Mouse (Mus musculus) C2C12 (cell line): ENCODE results near the gene Olfr229.
"Not testable (repeated sequence)": the region's sequence is repeated elsewhere in the genome, so short reads cannot be mapped to it uniquely, and the experiment has no call there.

Source experiments
- CTCF ChIP-seq: IDR thresholded peaks from one replicate; pipeline ENCODE4 v1.5.1; 2011; ENCODE audit not compliant: control insufficient read depth, insufficient read depth, insufficient read length
- MYOD1 ChIP-seq: IDR thresholded peaks from one replicate; pipeline ENCODE4 v1.6.1; 2011; ENCODE audit warnings: low read depth; ENCODE audit not compliant: control insufficient read depth, insufficient read length
- MYOG ChIP-seq: IDR thresholded peaks from one replicate; pipeline ENCODE4 v1.6.1; 2011; ENCODE audit not compliant: control insufficient read depth, insufficient read length; ENCODE audit errors: extremely low read depth

DNA sequence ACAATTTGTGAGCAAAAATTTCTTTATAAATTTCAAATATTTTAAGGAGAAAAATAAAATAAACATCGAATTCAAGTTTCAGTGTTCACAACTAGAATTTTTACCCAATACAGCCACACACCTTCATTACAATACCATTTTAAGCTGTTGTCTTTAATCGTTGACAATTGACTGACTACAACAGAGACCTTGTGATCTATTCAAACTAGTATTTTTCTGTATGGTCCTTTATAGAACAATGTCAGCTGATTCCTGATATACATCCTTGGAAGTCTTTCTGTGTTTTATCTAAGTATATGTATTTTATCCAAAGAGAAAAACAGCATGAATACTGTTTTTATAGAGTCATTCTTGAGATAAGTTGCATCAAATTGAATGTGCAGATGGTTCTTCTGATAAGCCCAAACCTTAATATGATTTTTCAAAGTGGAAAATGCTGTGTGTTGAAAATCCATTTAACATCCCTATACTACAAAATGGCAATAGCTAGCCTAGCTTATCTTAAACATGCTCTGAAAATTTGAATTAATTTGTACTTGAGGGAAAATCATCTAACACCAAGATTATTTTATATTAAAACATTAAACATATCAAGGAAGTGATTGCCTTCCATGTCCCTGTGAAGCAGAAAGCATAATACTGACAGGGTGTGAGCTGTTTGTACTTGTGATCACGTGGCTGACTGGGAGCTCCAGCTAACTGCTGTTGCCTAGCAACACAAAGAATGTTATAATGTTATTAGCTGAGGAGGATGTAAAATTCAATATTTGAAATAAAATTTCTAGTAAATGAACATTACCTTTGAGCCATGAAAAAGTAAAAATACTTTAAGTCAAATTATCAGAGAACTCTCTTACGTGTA is 21.1 kb downstream of the Olfr229 start:
- not testable (repeated sequence) for TF ChIP-seq CTCF, MYOG, MYOD1
